Mouse (Mus musculus) testis, adult 2 months (tissue): ENCODE measurements around the gene Itpk1.

Experiments
- CTCF ChIP-seq: fragments of 200-500 bp; IDR thresholded peaks from 2 replicates; pipeline ENCODE4 v1.5.1; 2012; ENCODE audit warnings: low read depth, mild to moderate bottlenecking, inconsistent platforms, low read length, moderate library complexity; ENCODE audit not compliant: control insufficient read depth, insufficient read depth, insufficient replicate concordance
- POLR2A ChIP-seq: fragments of 200-500 bp; IDR thresholded peaks from 2 replicates; pipeline ENCODE4 v1.6.1; 2012; ENCODE audit warnings: low read depth, mild to moderate bottlenecking, inconsistent platforms, low read length, moderate library complexity; ENCODE audit not compliant: control insufficient read depth

GRCm38 (mm10) chr12:102689773-102690563, 14.8 kb downstream of the Itpk1 start:
- no peak for TF ChIP-seq CTCF
- TF ChIP-seq POLR2A = no peak
